Mouse (Mus musculus) yolk sac, embryonic 10.5 days (tissue): Measurements from ENCODE around the gene Dnajc16.

Source experiments
- DNase-seq: peaks from one replicate; pipeline ENCODE4 v3.0.0-alpha.2; 2017; ENCODE audit warnings: low spot score

Gene Dnajc16

DNA sequence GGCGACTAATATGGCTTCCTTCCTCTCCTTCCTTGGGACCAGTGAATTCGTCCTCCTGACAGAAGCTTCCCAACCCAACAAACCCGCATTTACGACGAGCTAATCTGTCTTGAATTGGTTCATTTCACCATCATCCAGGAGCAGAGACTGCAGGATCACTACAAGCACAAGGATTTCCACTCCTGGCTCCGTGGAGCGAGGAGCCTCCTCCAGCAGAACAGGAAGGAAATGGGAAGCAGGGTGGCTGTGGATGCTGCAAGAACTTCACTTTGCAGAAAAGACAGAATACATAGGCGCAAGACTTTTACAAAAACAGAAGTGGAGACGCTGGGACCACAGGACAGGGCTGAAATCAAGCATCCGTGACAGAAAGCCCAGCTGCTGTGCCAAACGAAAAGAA lies 66.1 kb downstream of the Dnajc16 start:
- DNase-seq: no peak

DNA sequence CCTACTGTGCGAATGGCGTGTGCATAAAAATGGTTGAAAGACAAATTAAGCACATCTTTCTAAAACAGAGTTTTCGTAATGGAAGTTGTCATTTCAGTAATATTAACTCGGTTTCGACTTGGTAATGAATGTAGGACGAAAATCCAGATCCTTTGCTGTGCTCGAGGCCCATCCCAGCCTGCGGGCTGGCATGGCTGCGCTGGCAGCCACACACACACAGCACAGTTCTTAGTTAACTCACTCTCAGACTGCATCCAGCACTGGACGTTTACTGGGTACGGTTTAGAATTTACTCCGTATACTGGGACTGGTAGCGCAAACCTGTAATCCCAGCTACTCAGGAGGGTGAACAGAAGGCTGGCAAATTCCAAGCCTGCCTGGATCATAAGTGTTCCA lies 67.1 kb downstream of the Dnajc16 start:
- DNase-seq: no peak

DNA sequence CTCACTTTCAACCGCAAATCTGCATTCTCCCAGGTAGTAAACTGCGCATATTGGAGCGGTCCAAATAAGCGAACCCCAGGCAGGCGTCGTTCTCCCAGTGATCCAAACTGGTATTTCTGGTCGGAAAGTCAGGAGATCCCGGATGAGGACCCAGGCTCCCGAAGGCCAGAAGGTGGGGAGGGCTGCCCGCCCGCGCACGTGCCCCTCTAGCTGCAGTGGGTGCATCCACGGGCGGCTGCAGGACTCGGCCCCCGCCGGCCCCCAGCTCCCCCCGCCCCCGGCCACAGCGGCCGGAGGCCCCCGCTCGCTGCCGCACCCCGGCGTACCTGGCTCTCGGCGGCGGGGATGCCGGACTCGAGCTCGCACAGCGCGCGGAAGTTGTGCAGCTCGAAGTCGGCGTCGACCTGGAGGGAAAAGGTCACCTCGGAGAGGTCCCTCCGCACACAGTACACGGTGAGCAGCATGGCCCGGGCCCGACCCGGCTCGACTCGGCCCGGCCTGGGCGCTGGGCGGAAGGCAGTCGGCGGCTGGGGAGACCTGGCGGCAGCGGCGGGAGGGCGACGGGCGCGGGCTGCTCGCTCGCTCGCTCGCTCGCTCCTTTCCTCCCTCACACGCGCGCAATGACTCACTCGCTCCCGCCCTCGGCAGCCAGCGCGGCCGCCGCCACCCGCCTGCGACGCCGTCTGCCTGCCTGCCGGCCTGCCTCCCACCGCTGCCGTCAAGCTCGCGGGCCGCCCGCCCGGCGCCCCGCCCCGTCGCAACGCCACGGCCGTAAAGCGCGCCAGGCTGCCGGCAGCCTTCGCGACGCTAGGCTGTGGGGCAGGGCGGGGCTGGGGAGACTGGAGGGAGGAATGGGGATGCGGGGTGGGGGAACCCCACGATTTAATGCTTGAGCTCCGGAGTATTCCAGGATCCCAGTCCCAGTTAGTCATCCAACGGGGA lies 67.7 kb downstream of the Dnajc16 start, which contains the start of gene Ddi2:
Gene Ddi2 (minus strand): TSS at position 689 of the 942 bp plus-strand sequence.
- peak; percentile 87 for DNase-seq

DNA sequence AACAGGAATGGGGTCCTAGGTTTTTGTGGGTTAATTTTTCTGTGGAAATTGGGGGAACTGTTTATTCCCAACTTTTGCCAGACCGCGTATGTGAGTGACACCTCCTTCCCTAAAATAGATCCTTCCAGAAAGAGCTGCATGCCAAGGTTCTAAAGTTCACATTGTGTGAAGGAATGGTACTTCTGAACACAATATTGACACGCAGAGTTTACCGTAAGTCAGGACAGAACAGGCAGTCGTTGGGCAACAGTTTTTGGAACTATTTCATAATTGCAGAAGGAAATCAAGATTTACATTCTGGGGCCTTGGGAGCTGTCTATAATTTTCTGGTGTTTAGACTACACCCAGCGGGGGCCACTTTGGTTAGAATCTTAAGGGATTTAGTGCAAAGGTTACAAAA lies 68.8 kb downstream of the Dnajc16 start:
- DNase-seq: no peak

GRCm38 (mm10) chr4:141720761-141721523 lies 69.8 kb downstream of the Dnajc16 start:
- DNase-seq: no peak

- no peak for DNase-seq
Observed at GRCm38 (mm10) chr4:141719304-141719703, 71.4 kb downstream of the Dnajc16 start.

DNA sequence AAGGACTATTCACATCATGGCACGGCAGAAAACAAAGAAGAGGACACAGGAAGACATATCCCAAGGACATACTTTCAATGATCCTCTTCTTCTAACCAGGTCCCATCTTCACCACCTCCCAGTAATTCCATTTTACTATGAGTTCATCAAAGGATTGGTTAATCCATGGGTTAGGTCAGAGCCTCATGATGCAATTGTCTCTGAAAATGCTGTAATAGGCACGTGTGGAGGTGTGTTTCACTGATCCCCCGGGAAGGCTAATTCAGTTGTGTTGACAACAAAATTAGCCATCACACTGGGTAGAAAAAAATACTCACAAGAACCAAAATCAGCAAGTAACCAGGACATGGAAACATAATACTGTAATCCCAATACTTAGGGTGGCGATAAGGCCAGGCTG lies 73.1 kb downstream of the Dnajc16 start:
- no peak for DNase-seq

DNA sequence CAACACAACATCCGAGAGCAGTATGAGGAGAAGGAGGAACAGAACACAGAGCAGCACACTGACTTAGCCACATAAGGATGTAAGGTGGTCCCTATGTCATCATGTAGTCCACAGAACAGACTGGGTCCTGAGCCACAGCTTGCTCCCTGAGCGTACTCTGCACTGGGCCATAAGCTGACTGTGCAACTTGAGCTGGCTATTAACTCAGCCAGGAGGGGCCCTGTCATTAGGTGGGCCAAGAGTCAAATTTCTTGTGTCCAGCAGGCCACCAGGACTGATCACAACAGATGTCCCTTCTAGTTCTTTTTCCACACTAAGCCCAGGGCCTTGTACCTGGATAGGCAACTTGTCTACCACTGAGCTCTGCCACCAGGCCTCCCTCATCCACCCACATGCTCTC lies 75.7 kb downstream of the Dnajc16 start:
- peak; percentile 48 for DNase-seq

DNA sequence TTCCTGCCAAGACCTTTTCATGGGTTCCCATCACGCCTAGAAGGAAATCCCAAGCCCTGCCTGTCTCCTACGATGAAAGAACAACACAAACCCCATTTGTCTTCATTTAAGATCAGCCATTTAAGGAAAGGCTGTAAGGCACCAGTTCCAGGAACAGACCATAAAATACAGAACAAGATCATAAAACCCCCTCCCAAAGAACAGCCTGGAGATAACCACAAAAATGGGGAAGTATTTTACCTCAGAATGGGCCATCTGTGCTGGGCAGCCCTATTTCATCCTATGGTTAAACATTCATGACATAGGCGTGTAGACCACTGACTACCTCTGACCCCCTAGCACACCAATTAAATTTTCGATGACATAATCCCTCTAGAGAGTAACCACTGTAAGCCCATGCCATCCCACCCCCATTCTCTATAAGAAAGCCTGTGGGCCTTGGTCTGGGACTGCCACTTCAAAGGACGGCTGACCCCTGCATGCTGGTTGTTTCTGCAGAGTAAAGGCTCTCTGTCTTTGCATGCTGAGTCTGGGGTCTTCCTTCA lies 77.1 kb downstream of the Dnajc16 start:
- DNase-seq: no peak

DNA sequence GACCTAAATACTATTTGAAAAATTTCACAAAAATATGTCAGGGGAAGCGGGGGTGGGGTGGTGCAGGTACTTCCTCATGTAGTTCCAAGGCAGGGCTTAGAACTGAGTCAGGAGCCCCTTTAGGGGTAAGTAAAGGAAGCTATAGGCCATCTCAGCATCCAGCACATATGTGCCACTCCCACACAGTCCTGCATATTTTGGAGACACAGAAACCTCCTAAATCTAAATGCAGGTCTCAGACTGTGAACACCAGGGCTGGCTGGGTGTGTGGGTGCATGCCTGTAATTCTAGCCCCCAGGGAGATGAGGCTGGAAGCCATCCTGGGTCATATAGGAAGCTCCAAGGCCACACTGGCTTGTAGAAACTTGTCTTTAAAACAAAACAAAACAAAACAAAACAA lies 79.5 kb downstream of the Dnajc16 start:
- DNase-seq: no peak
